Mouse (Mus musculus) myocyte (in vitro differentiated cells): Measurements from ENCODE around the gene Rab3gap1.

Source experiments
- E2F4 ChIP-seq: IDR thresholded peaks from one replicate; pipeline ENCODE4 v1.6.1; 2011; ENCODE audit warnings: mild to moderate bottlenecking, control low read depth, moderate library complexity; ENCODE audit not compliant: insufficient read depth
- MAX ChIP-seq: IDR thresholded peaks from one replicate; pipeline ENCODE4 v1.6.1; 2011; ENCODE audit warnings: low read depth, mild to moderate bottlenecking, control low read depth
- POLR2A ChIP-seq: IDR thresholded peaks from one replicate; pipeline ENCODE4 v1.6.1; 2011; ENCODE audit warnings: low read depth, mild to moderate bottlenecking, control low read depth, moderate library complexity; ENCODE audit not compliant: insufficient read length
- POLR2AphosphoS2 ChIP-seq: IDR thresholded peaks from one replicate; pipeline ENCODE4 v1.6.1; 2011; ENCODE audit warnings: low read depth, control low read depth; ENCODE audit not compliant: insufficient read length
- USF1 ChIP-seq: IDR thresholded peaks from one replicate; pipeline ENCODE4 v1.6.1; 2011; ENCODE audit warnings: low read depth, mild to moderate bottlenecking, control low read depth, moderate library complexity

GRCm38 (mm10) chr1:127978125-127978524, 109.6 kb downstream of the Rab3gap1 start:
- TF ChIP-seq POLR2AphosphoS2: no peak
- no peak for TF ChIP-seq USF1
- no peak for TF ChIP-seq POLR2A
- no peak for TF ChIP-seq E2F4
- TF ChIP-seq MAX: no peak
